Mouse (Mus musculus): ENCODE results near the gene Tnfsfm13.
A peak's percentile ranks its signal among the peaks of the same experiment; 100 is the strongest.
"Not testable (repeated sequence)": the region's sequence is repeated elsewhere in the genome, so short reads cannot be mapped to it uniquely, and the experiment has no call there.

The Tnfsfm13 gene

GRCm38 (mm10) chr11:69703814-69704612 lies 8.1 kb upstream of the Tnfsfm13 start:
- no peak for DNase-seq

- DNase-seq = not testable (repeated sequence)
Measured at GRCm38 (mm10) chr11:69703381-69703780, 7.5 kb upstream of the Tnfsfm13 start.

GRCm38 (mm10) chr11:69702886-69703285 lies 7.0 kb upstream of the Tnfsfm13 start:
- DNase-seq = not testable (repeated sequence)

GRCm38 (mm10) chr11:69699595-69699994 lies 3.7 kb upstream of the Tnfsfm13 start:
- DNase-seq = no peak

- no peak for DNase-seq
Measured at GRCm38 (mm10) chr11:69698574-69698973, 2.7 kb upstream of the Tnfsfm13 start.

- DNase-seq = no peak
Measured at GRCm38 (mm10) chr11:69697396-69697795, 1.5 kb upstream of the Tnfsfm13 start.

- no peak for DNase-seq
Measured at GRCm38 (mm10) chr11:69695046-69695360, 895 bp downstream of the Tnfsfm13 start.

- DNase-seq = peak in 1 of 2 experiments; percentile 25
Measured at GRCm38 (mm10) chr11:69693421-69693965, 2.4 kb downstream of the Tnfsfm13 start.

- peak; percentile 68 to 87 for DNase-seq
Measured at GRCm38 (mm10) chr11:69692863-69693262, 3.0 kb downstream of the Tnfsfm13 start.

GRCm38 (mm10) chr11:69692196-69692811 lies 3.6 kb downstream of the Tnfsfm13 start:
- peak; percentile 28 to 63 for DNase-seq

- DNase-seq = peak in 1 of 2 experiments; percentile 66
Measured at GRCm38 (mm10) chr11:69689891-69690290, 6.0 kb downstream of the Tnfsfm13 start.

- DNase-seq = no peak
Measured at GRCm38 (mm10) chr11:69687061-69687460, 8.8 kb downstream of the Tnfsfm13 start.

- DNase-seq = peak; percentile 90 to 92
Measured at GRCm38 (mm10) chr11:69686377-69686776, 9.5 kb downstream of the Tnfsfm13 start.

GRCm38 (mm10) chr11:69685526-69686148 lies 10.3 kb downstream of the Tnfsfm13 start, which contains the start of gene Tnfsf13:
Gene Tnfsf13 (minus strand): TSS chr11:69685784.
- peak; percentile 87 to 94 for DNase-seq

- DNase-seq = no peak
Measured at GRCm38 (mm10) chr11:69684936-69685335, 11.0 kb downstream of the Tnfsfm13 start.

- DNase-seq = no peak
Measured at GRCm38 (mm10) chr11:69684128-69684745, 11.7 kb downstream of the Tnfsfm13 start.

GRCm38 (mm10) chr11:69683576-69683975 lies 12.3 kb downstream of the Tnfsfm13 start:
- DNase-seq = no peak

GRCm38 (mm10) chr11:69682840-69683533 lies 12.9 kb downstream of the Tnfsfm13 start:
- peak; percentile 89 to 92 for DNase-seq

- DNase-seq = no peak
Measured at GRCm38 (mm10) chr11:69682209-69682839, 13.6 kb downstream of the Tnfsfm13 start.

- peak; percentile 96 to 99 for DNase-seq
Measured at GRCm38 (mm10) chr11:69681314-69682208, 14.3 kb downstream of the Tnfsfm13 start, which contains the start of gene Senp3. Gene Senp3 (minus strand): TSS chr11:69682084.
